Mouse (Mus musculus) MEL (cell line): ENCODE measurements at regions not wholly inside any gene's neighbourhood (a gene's known extent, or its start where the extent isn't known, plus 50 kb on each side); places are given as distances from the start of the nearest gene placed in this dataset.

Experiments
- DNase-seq: peaks from one replicate; pipeline ENCODE4 v3.0.0; 2011; ENCODE audit warnings: low read depth, low spot score
- H3K27ac ChIP-seq: 2 replicates; pipeline ENCODE4 v1.5.1; 2012; ENCODE audit warnings: low read depth, mild to moderate bottlenecking, control low read depth, low read length, moderate library complexity; ENCODE audit not compliant: control insufficient read depth
- H3K27me3 ChIP-seq, 2 experiments: fragments of 150-350 bp in 1 of 2; sonication (generic) in 1 of 2; 2 replicates each; pipeline ENCODE4 v1.6.1; 2012; ENCODE audit warnings: low read length in 2 of 2, mild to moderate bottlenecking in 2 of 2, improper control_type of control experiment in 1 of 2, moderate library complexity in 1 of 2; ENCODE audit not compliant: insufficient read depth in 2 of 2, control insufficient read depth in 1 of 2
- H3K36me3 ChIP-seq, 2 experiments: 2 replicates each; pipeline ENCODE4 v1.6.1; 2012 to 2014; ENCODE audit warnings: low read length in 2 of 2, improper control_type of control experiment in 1 of 2, inconsistent platforms in 1 of 2, mild to moderate bottlenecking in 1 of 2; ENCODE audit not compliant: insufficient read depth in 2 of 2, control insufficient read depth in 1 of 2
- H3K4me1 ChIP-seq, 2 experiments: fragments of 150-350 bp in 1 of 2; sonication (generic) in 1 of 2; 2 replicates each; pipeline ENCODE4 v1.6.1; 2012; ENCODE audit warnings: low read length in 2 of 2, improper control_type of control experiment in 1 of 2, mild to moderate bottlenecking in 1 of 2; ENCODE audit not compliant: insufficient read depth in 2 of 2, control insufficient read depth in 1 of 2
- H3K4me3 ChIP-seq, 2 experiments: fragments of 150-350 bp in 1 of 2; sonication (generic) in 1 of 2; 2 replicates each; pipeline ENCODE4 v1.5.1; 2012; ENCODE audit warnings: low read depth in 2 of 2, low read length in 2 of 2, mild to moderate bottlenecking in 2 of 2, moderate library complexity in 2 of 2, control low read depth in 1 of 2, improper control_type of control experiment in 1 of 2; ENCODE audit not compliant: control insufficient read depth in 1 of 2, insufficient read depth in 1 of 2
- H3K79me2 ChIP-seq: 2 replicates; pipeline ENCODE4 v1.6.1; 2012; ENCODE audit warnings: mild to moderate bottlenecking, low read length, moderate library complexity; ENCODE audit not compliant: control insufficient read depth, poor library complexity, insufficient read depth
- H3K9ac ChIP-seq: 2 replicates; pipeline ENCODE4 v1.6.1; 2012; ENCODE audit warnings: low read depth, mild to moderate bottlenecking, control low read depth, low read length, moderate library complexity; ENCODE audit not compliant: control insufficient read depth, poor library complexity, severe bottlenecking
- H3K9me3 ChIP-seq: fragments of 150-350 bp; sonication (generic); replicated peaks from 2 replicates; pipeline ENCODE4 v1.6.1; 2012; ENCODE audit warnings: mild to moderate bottlenecking, low read length, improper control_type of control experiment, moderate library complexity; ENCODE audit not compliant: insufficient read depth
- CHD1 ChIP-seq: IDR thresholded peaks from 2 replicates; pipeline ENCODE4 v1.6.1; 2012; ENCODE audit warnings: low read depth, mild to moderate bottlenecking, inconsistent platforms, low read length, improper control_type of control experiment
- CHD2 ChIP-seq: IDR thresholded peaks from 2 replicates; pipeline ENCODE4 v1.6.1; 2011; ENCODE audit warnings: low read length, improper control_type of control experiment
- CTCF ChIP-seq, 3 experiments: IDR thresholded peaks in 2 of 3; conservative IDR thresholded peaks in 1 of 3; 2 replicates each; pipeline ENCODE4 v1.5.1; 2011 to 2012; ENCODE audit warnings: low read length in 3 of 3, low read depth in 2 of 3, mild to moderate bottlenecking in 2 of 3, improper control_type of control experiment in 1 of 3, inconsistent platforms in 1 of 3, mixed read lengths in 1 of 3, moderate library complexity in 1 of 3; ENCODE audit not compliant: control insufficient read depth in 1 of 3, insufficient read depth in 1 of 3, poor library complexity in 1 of 3, severe bottlenecking in 1 of 3
- ETS1 ChIP-seq: IDR thresholded peaks from 2 replicates; pipeline ENCODE4 v1.6.1; 2012; ENCODE audit warnings: low read depth, mild to moderate bottlenecking, inconsistent platforms, low read length, improper control_type of control experiment, moderate library complexity
- HCFC1 ChIP-seq: IDR thresholded peaks from 2 replicates; pipeline ENCODE4 v1.6.1; 2012; ENCODE audit warnings: low read depth, mild to moderate bottlenecking, inconsistent platforms, low read length, improper control_type of control experiment, moderate library complexity
- MAFK ChIP-seq: IDR thresholded peaks from 2 replicates; pipeline ENCODE4 v1.6.1; 2011; ENCODE audit warnings: low read depth, mild to moderate bottlenecking, low read length, improper control_type of control experiment, borderline replicate concordance
- MAX ChIP-seq: IDR thresholded peaks from 2 replicates; pipeline ENCODE4 v1.6.1; 2011; ENCODE audit warnings: low read length, improper control_type of control experiment
- MEF2A ChIP-seq: IDR thresholded peaks from 2 replicates; pipeline ENCODE4 v1.6.1; 2014; ENCODE audit warnings: low read depth, mild to moderate bottlenecking, inconsistent platforms, low read length, improper control_type of control experiment; ENCODE audit not compliant: poor library complexity, insufficient replicate concordance, severe bottlenecking; ENCODE audit errors: extremely low read depth
- MXI1 ChIP-seq: IDR thresholded peaks from 2 replicates; pipeline ENCODE4 v1.6.1; 2011; ENCODE audit warnings: mild to moderate bottlenecking, low read depth, low read length, improper control_type of control experiment
- MYB ChIP-seq: IDR thresholded peaks from 2 replicates; pipeline ENCODE4 v1.6.1; 2011; ENCODE audit warnings: mild to moderate bottlenecking, low read depth, low read length, improper control_type of control experiment
- NELFE ChIP-seq: IDR thresholded peaks from 2 replicates; pipeline ENCODE4 v1.6.1; 2011; ENCODE audit warnings: low read depth, low read length, improper control_type of control experiment
- NRF1 ChIP-seq: IDR thresholded peaks from 2 replicates; pipeline ENCODE4 v1.6.1; 2014; ENCODE audit warnings: low read depth, mild to moderate bottlenecking, inconsistent platforms, low read length, improper control_type of control experiment, moderate library complexity; ENCODE audit not compliant: poor library complexity, insufficient read depth, severe bottlenecking
- POLR2AphosphoS5 ChIP-seq: IDR thresholded peaks from 2 replicates; pipeline ENCODE4 v1.6.1; 2012; ENCODE audit warnings: low read depth, borderline replicate concordance, mild to moderate bottlenecking, inconsistent platforms, low read length, moderate library complexity, mixed read lengths
- RAD21 ChIP-seq: IDR thresholded peaks from 2 replicates; pipeline ENCODE4 v1.6.1; 2011; ENCODE audit warnings: mild to moderate bottlenecking, low read depth, low read length, improper control_type of control experiment
- RCOR1 ChIP-seq: IDR thresholded peaks from 2 replicates; pipeline ENCODE4 v1.6.1; 2012; ENCODE audit warnings: low read depth, mild to moderate bottlenecking, inconsistent platforms, low read length, improper control_type of control experiment
- SIN3A ChIP-seq: IDR thresholded peaks from 2 replicates; pipeline ENCODE4 v1.6.1; 2012; ENCODE audit warnings: low read length, improper control_type of control experiment, inconsistent platforms
- SMC3 ChIP-seq: IDR thresholded peaks from 2 replicates; pipeline ENCODE4 v1.6.1; 2011; ENCODE audit warnings: low read depth, low read length, improper control_type of control experiment
- TBP ChIP-seq: IDR thresholded peaks from 2 replicates; pipeline ENCODE4 v1.8.0; 2011; ENCODE audit warnings: low read depth, low read length, improper control_type of control experiment
- USF1 ChIP-seq: IDR thresholded peaks from 2 replicates; pipeline ENCODE4 v1.6.1; 2014; ENCODE audit warnings: low read depth, mild to moderate bottlenecking, inconsistent platforms, low read length, improper control_type of control experiment, moderate library complexity
- ZMIZ1 ChIP-seq: IDR thresholded peaks from 2 replicates; pipeline ENCODE4 v1.6.1; 2012; ENCODE audit warnings: low read depth, mild to moderate bottlenecking, inconsistent platforms, low read length, improper control_type of control experiment, moderate library complexity

DNA sequence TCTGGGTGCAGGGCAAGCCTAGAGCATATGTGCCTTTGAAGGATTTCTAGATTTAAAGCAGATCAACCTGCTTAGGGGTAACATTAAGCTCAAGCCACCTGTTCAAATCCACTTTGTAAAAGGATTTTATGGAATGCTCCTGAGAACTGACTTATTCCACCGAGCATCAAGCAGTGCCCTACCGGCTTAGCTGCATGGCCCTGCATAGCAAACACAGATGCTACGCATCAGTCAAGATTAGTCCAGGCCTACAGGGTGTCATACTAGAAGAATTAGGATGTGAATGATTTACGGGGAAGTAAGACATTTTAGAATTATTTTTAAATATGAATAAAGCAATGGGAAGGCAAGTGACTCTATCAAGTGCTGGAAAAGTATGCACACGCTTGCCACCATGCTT, 263.8 kb downstream of the Adgb start:
- no peak for DNase-seq
- Histone ChIP-seq H3K9ac (no peak overlapping the region), H3K4me3 (no peak overlapping the region), H3K27me3 (no peaks in the 10 kb centered on the region), H3K36me3 (no peaks in the 10 kb centered on the region), H3K27ac (no peak overlapping the region), H3K4me1 (no peaks in the 10 kb centered on the region), H3K79me2 (no peaks in the 10 kb centered on the region), H3K9me3 (no peaks in the 10 kb centered on the region)
- no peak for TF ChIP-seq USF1
- TF ChIP-seq ZMIZ1, result no peak
- TF ChIP-seq POLR2AphosphoS5, result no peak
- no peak for TF ChIP-seq CTCF (IDR thresholded peaks at IDR 0.05 in 2 of 3, conservative IDR thresholded peaks at IDR 0.05 in 1 of 3; ENCODE audit: control insufficient read depth in 1 of 3, insufficient read depth in 1 of 3, low read depth in 2 of 3, low read length in 3 of 3, poor library complexity in 1 of 3, severe bottlenecking in 1 of 3)
- no peak for TF ChIP-seq HCFC1
- TF ChIP-seq RCOR1, result no peak
- no peak for TF ChIP-seq CHD2
- no peak for TF ChIP-seq SMC3
- no peak for TF ChIP-seq NRF1
- no peak for TF ChIP-seq RAD21
- TF ChIP-seq SIN3A, result no peak
- no peak for TF ChIP-seq MYB
- no peak for TF ChIP-seq ETS1
- TF ChIP-seq CHD1, result no peak
- no peak for TF ChIP-seq NELFE
- TF ChIP-seq MXI1, result no peak
- no peak for TF ChIP-seq MAX
- no peak for TF ChIP-seq MEF2A
- no peak for TF ChIP-seq TBP

DNA sequence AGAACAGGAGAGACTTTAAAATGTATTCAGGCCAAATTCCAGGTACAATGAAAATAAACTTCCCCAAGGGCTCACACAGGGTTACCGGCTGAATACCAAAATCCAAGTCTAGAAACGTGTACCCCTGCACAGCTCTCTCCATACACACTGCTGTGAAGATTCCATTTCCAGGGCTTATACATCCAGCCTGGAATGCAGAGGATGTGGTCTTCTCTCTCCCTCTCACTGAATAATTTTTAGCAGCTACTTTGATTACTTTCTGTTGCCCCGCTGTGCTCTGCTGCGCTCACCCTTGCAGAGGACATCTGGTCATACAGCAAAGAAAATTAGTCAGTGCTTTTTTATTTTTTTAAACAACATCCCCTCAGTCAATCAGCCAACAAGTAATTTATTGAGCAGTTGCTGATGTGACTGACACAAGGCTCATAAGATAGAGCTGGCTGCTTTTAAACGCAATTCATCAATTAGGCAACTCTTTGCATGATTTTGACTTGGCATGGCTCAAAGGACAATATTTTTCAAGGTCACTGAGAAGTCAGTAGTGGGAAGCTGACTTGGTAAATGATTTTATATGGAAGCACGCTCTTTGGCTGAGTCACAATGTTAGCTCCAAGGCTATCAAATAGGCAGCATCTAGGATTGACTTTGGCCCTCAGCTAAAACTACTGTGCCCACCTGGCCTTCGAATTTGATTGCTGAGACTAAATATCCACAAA, 266.2 kb downstream of the Adgb start:
- TF ChIP-seq SMC3 (no peak), MAFK (no peak), RCOR1 (no peak), MEF2A (no peak), CTCF (IDR thresholded peaks at IDR 0.05 in 2 of 3, conservative IDR thresholded peaks at IDR 0.05 in 1 of 3; ENCODE audit: control insufficient read depth in 1 of 3, insufficient read depth in 1 of 3, low read depth in 2 of 3, low read length in 3 of 3, poor library complexity in 1 of 3, severe bottlenecking in 1 of 3) (no peak), NELFE (no peak)
- Histone ChIP-seq H3K27me3 (no peaks in the 10 kb centered on the region), H3K4me3 (no peak overlapping the region), H3K9ac (no peak overlapping the region), H3K27ac (no peak overlapping the region), H3K4me1 (no peaks in the 10 kb centered on the region), H3K36me3 (no peaks in the 10 kb centered on the region), H3K9me3 (no peaks in the 10 kb centered on the region), H3K79me2 (no peaks in the 10 kb centered on the region)
- DNase-seq, result no peak
